22 mouse cellular contexts compared by ENCODE assay signal in genomic region chr10:34155796-34156554, GRCm38 (mm10). TPM values are rescaled to one million over a fixed set of nuclear protein-coding genes. Genes with fewer than 3 reads are reported as not detected.
"Had no signal": no experiment of that assay in that cellular context is flagged by ENCODE, and none has a peak within 500 bp of the region (broad histone marks: within the 10 kb centered on the region; RNA-seq: fewer than 3 reads in every experiment).

No protein-coding gene starts in this region.

- H3K4me1 ChIP-seq: lung, embryonic 15.5 days; megakaryocyte, embryonic 14.5 days; neural tube, embryonic 12.5 days; stomach, embryonic 15.5 days had no signal

- H3K4me3 ChIP-seq: lung, embryonic 15.5 days; megakaryocyte, embryonic 14.5 days; neural tube, embryonic 12.5 days; stomach, embryonic 15.5 days had no signal

- H3K9me3 ChIP-seq: lung, embryonic 15.5 days; megakaryocyte, embryonic 14.5 days; neural tube, embryonic 12.5 days; stomach, embryonic 15.5 days had no signal

- H3K9ac ChIP-seq: liver, postnatal 0 days; lung, embryonic 15.5 days; neural tube, embryonic 12.5 days; stomach, embryonic 15.5 days had no signal

- H3K27ac ChIP-seq: lung, embryonic 15.5 days; macrophage; neural tube, embryonic 12.5 days; stomach, embryonic 15.5 days; stomach, postnatal 0 days had no signal

- H3K27me3 ChIP-seq: lung, embryonic 15.5 days; neural tube, embryonic 12.5 days; stomach, embryonic 15.5 days had no signal

- H3K36me3 ChIP-seq: neural tube, embryonic 12.5 days; stomach, embryonic 15.5 days had no signal

- DNase-seq: liver, postnatal 0 days; lung, adult 2 months; lung, postnatal 14 days; lung, postnatal 36 days; midbrain, embryonic 14.5 days; right cerebral cortex, postnatal 14 days; thymus, adult 2 months; thymus, postnatal 25 days; thymus, postnatal 4 days had no signal

- H3K4me2 ChIP-seq: lung, embryonic 15.5 days; midbrain, embryonic 11.5 days; neural tube, embryonic 12.5 days; stomach, embryonic 15.5 days had no signal

- ATAC-seq: liver, postnatal 0 days; lung, postnatal 0 days; midbrain, embryonic 16.5 days had no signal

RNA-seq across cellular contexts. Expression of gene Calhm6, which starts 28.2 kb away (rescaled TPM):
- polyA plus RNA-seq: testis, adult 2 months had no signal

RNA-seq across cellular contexts. Expression of gene Calhm5, which starts 59.7 kb away (rescaled TPM):
- total RNA-seq: megakaryocyte progenitor cell, adult 5-6 weeks; monocyte, adult 5-6 weeks; neutrophil, adult 5-6 weeks had no signal
